Mouse (Mus musculus) ES-Bruce4 (cell line): ENCODE results near the gene Gm43638. TPM values are rescaled to one million over a fixed set of nuclear protein-coding genes. Genes with fewer than 3 reads are reported as not detected.

Experiments used
- H3K27ac ChIP-seq: 2 replicates; pipeline ENCODE4 v1.5.1; 2012; ENCODE audit warnings: low read length, inconsistent platforms; ENCODE audit not compliant: insufficient read depth
- H3K27me3 ChIP-seq: 2 replicates; pipeline ENCODE4 v1.6.1; 2012; ENCODE audit warnings: mild to moderate bottlenecking, low read length, inconsistent platforms; ENCODE audit not compliant: control insufficient read depth, poor library complexity, insufficient read depth, severe bottlenecking
- H3K36me3 ChIP-seq: 2 replicates; pipeline ENCODE4 v1.6.1; 2012; ENCODE audit warnings: inconsistent platforms, mild to moderate bottlenecking, low read length, moderate library complexity; ENCODE audit not compliant: control insufficient read depth, poor library complexity, insufficient read depth, severe bottlenecking
- H3K4me1 ChIP-seq: one replicate; pipeline ENCODE4 v1.8.1; 2011; ENCODE audit warnings: low read length; ENCODE audit not compliant: control insufficient read depth, insufficient read depth
- H3K4me3 ChIP-seq: 2 replicates; pipeline ENCODE4 v1.5.1; 2011; ENCODE audit warnings: low read depth, mild to moderate bottlenecking, low read length
- H3K9ac ChIP-seq: 2 replicates; pipeline ENCODE4 v1.6.1; 2012; ENCODE audit warnings: low read depth, mild to moderate bottlenecking, inconsistent platforms; ENCODE audit not compliant: poor library complexity, severe bottlenecking
- H3K9me3 ChIP-seq: replicated peaks from 2 replicates; pipeline ENCODE4 v1.6.1; 2012; ENCODE audit warnings: mild to moderate bottlenecking, low read length, inconsistent platforms; ENCODE audit not compliant: control insufficient read depth, poor library complexity, insufficient read depth, severe bottlenecking
- CTCF ChIP-seq: IDR thresholded peaks from one replicate; pipeline ENCODE4 v1.8.1; 2011; ENCODE audit warnings: low read depth, low read length
- EP300 ChIP-seq: IDR thresholded peaks from 2 replicates; pipeline ENCODE4 v1.6.1; 2011; ENCODE audit warnings: low read depth, low read length; ENCODE audit not compliant: insufficient read depth
- POLR2A ChIP-seq: IDR thresholded peaks from one replicate; pipeline ENCODE4 v1.8.1; 2011; ENCODE audit warnings: low read length; ENCODE audit not compliant: insufficient read depth
- polyA plus RNA-seq: library from polyadenylated mRNA; stranded (reverse); fragments of >200 nt; gene quantifications from 2 replicates; pipeline ENCODE4 v1.2.4, GENCODE M21; 2011; ENCODE audit warnings: low read depth; ENCODE audit not compliant: missing spikeins, insufficient read depth, insufficient read length

The Gm43638 gene
- polyA plus RNA-seq, 1 experiment = not detected

DNA sequence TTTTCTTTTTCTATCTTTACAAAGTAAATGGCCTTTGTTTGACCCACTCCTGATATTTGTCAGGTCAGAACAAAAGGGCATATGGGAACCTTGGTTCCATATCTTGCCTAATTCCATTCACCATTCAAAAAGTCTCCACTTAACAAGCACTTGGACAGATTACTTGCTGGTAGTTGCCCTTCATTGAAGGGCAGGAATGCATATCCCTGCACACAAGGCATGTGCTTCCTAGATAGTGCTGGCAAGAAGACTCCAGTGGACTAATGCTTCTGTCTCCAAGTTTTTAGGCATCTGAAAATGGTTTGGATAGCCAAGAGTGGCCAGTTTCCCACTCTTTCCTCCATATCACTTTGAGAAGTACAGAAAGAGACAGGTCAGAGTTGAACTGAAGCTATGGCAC lies 12.7 kb upstream of the Gm43638 start:
- TF ChIP-seq EP300 = no peak
- no peak for TF ChIP-seq POLR2A
- no peak for TF ChIP-seq CTCF
- H3K4me3 ChIP-seq = no peak overlapping the region
- no peaks in the 10 kb centered on the region for H3K4me1 ChIP-seq
- H3K9me3 ChIP-seq = no peaks in the 10 kb centered on the region
- no peaks in the 10 kb centered on the region for H3K36me3 ChIP-seq
- H3K27me3 ChIP-seq = no peaks in the 10 kb centered on the region
- H3K27ac ChIP-seq = no peak overlapping the region
- no peak overlapping the region for H3K9ac ChIP-seq

DNA sequence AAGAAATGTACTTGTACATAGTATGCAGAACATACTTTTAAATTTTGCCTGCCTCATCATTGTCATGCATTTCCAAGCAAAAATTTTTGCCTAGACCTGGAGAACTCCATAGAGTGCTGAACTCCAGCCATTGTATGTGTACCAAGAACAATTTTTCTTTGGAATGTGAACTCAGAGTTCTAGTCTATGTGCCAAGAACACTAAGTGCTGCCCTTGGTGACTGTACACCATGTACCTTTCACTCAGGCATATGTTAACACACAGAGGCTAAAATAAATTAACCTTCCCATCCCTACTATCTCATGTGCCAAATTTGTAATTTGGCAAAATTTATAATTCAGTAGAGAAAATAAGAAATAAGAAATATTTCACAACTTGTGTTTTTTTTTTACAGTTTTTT lies 12.3 kb upstream of the Gm43638 start:
- Histone ChIP-seq H3K9ac (no peak overlapping the region), H3K4me3 (no peak overlapping the region), H3K4me1 (no peaks in the 10 kb centered on the region), H3K36me3 (no peaks in the 10 kb centered on the region), H3K9me3 (no peaks in the 10 kb centered on the region), H3K27ac (no peak overlapping the region), H3K27me3 (no peaks in the 10 kb centered on the region)
- TF ChIP-seq CTCF (no peak), EP300 (no peak), POLR2A (no peak)

DNA sequence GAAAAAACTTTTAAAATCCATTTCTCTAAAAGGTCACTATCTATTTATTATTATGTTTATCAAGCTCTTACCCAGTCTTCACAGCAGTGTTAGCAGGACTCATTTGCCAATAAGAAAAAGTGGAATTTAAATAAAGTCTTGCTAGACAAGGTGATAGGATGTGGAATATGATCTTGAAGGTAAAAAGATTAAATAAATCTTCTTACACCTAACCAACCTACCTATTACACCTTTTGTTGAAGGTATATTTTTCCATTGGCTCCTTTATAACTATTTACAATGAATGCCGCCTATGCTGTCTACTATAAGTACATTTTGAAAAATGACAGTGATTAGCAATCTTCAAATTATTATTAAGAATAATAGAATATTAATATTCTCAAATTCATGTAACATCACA lies 4.2 kb upstream of the Gm43638 start, which contains the start of gene Ugt2a1:
Ugt2a1 (minus strand) TSS at position 101 of the 400 bp plus-strand sequence.
- no peaks in the 10 kb centered on the region for H3K36me3 ChIP-seq
- H3K4me1 ChIP-seq = no peaks in the 10 kb centered on the region
- no peak within 1 kb of the TSS for H3K9ac ChIP-seq
- TF ChIP-seq CTCF (no peak), POLR2A (no peak), EP300 (no peak)
- H3K9me3 ChIP-seq = no peaks in the 10 kb centered on the region
- no peak within 1 kb of the TSS for H3K4me3 ChIP-seq
- no peaks in the 10 kb centered on the region for H3K27me3 ChIP-seq
- no peak within 1 kb of the TSS for H3K27ac ChIP-seq

DNA sequence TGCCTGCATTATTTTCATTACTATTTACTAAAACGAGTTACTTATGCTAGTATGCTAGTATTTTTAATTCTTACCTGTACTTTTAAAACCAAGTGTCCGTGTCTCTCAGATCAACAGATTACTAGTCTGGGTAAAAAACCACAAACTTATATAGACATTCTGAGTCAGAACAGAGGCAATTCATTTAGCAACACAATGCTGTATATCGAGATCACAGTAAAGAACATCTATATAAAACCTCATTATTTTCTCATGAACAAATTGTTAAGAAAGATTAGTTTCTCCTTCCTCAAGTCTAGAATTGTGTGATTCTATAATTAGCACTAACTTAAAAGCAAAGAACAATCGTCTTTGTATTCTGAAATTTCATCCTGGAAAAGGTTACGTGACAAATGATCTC lies 4.4 kb downstream of the Gm43638 start, which contains the start of gene Ugt2a2:
Ugt2a2 (minus strand) TSS at position 101 of the 400 bp plus-strand sequence.
- H3K9me3 ChIP-seq = no peaks in the 10 kb centered on the region
- no peaks in the 10 kb centered on the region for H3K36me3 ChIP-seq
- H3K27me3 ChIP-seq = no peaks in the 10 kb centered on the region
- no peak within 1 kb of the TSS for H3K4me3 ChIP-seq
- TF ChIP-seq POLR2A (no peak), EP300 (no peak), CTCF (no peak)
- H3K27ac ChIP-seq = no peak within 1 kb of the TSS
- H3K9ac ChIP-seq = no peak within 1 kb of the TSS
- no peaks in the 10 kb centered on the region for H3K4me1 ChIP-seq

DNA sequence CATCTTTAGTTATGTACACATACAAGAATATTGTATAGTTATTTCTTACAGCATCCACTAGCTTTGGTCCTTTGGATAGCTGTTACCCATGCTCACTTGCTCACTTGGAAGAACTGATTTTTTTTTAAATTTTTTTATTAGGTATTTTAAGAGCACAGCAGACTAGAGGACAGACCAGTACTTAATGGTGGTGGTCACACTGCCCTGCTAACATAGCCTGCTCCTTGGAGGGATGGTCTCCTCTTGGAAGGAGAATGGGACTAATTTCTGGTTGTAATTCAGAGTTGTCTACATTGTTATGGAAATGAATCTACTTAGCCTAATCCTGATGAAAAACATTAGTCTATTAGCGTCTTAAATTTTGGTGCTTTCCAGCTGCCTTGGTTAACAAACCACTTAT lies 27.8 kb downstream of the Gm43638 start:
- H3K27ac ChIP-seq = no peak overlapping the region
- TF ChIP-seq EP300 = no peak
- no peak for TF ChIP-seq POLR2A
- TF ChIP-seq CTCF = no peak
- H3K4me1 ChIP-seq = no peaks in the 10 kb centered on the region
- no peak overlapping the region for H3K9ac ChIP-seq
- H3K9me3 ChIP-seq = no peaks in the 10 kb centered on the region
- H3K27me3 ChIP-seq = no peaks in the 10 kb centered on the region
- H3K4me3 ChIP-seq = no peak overlapping the region
- H3K36me3 ChIP-seq = no peaks in the 10 kb centered on the region

DNA sequence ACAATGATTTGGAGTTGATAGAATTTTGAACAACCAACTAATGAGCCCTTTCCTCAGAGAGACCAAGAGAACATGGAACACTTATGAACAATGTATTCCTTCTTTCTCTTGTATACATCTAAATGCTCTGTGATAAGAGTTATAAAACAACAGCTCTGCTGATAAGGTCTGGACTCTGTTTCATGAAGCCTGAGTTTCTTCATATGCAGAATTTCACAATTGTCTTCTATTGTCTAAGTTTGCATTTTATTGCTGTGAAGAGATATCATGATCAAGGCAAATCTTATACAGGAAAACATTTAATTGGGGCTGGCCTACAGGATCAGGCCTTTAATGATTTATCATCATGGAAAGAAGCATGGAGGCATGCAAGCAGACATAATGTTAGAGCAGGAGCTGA lies 28.9 kb downstream of the Gm43638 start:
- no peak overlapping the region for H3K4me3 ChIP-seq
- no peak for TF ChIP-seq EP300
- TF ChIP-seq POLR2A = no peak
- TF ChIP-seq CTCF = no peak
- no peaks in the 10 kb centered on the region for H3K4me1 ChIP-seq
- no peaks in the 10 kb centered on the region for H3K27me3 ChIP-seq
- no peak overlapping the region for H3K27ac ChIP-seq
- H3K9ac ChIP-seq = no peak overlapping the region
- peaks cover 5% of the 10 kb centered on the region; the same call in 1 of the 2 replicates for H3K9me3 ChIP-seq
- no peaks in the 10 kb centered on the region for H3K36me3 ChIP-seq
